Mouse (Mus musculus) urinary bladder, postnatal 4 days (tissue): ENCODE measurements around the gene Pim3.

Experiments used
- DNase-seq, 2 experiments: peaks; one replicate each; pipeline ENCODE4 v3.0.0; 2021 to 2022; ENCODE audit warnings: low spot score in 2 of 2

The Pim3 gene

DNA sequence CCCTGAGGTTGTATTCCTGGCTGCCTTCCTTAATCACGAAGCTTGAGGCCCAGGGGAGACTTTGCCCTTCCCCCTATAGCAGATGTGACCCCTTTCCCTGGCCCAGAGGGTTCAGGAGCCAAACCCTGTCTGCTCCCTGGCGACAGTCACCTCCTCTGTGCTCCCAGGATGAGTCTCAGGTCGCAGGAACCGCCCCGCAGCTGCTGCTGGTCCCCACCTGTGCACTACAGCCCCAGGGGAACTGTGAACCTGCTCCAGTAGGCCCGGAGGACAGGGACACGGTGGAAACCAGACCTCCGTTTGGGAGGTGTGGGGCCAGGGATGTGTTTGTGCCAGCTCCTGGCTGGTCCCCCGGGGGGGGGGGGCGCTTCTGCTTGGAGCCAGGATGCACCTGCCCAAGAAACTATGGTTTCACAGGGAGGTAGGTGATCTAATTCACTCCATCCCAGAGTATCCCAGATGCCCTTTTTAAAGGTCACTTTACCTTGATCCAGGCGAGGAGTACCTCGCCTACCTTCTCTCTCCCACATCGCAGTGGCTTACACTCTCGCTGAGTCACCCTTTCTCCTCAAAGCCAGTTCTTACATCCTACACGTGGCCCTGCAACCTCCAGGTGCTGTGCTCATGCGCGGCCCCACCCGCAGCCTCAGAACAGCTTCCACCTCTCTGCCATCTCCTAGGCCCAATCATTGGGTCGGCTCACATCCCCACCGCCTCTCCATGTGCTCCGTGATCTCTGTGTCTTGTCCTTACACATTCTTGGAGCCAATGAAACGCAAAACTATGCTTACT is 19.5 kb downstream of the Pim3 start:
- DNase-seq, result no peak

DNA sequence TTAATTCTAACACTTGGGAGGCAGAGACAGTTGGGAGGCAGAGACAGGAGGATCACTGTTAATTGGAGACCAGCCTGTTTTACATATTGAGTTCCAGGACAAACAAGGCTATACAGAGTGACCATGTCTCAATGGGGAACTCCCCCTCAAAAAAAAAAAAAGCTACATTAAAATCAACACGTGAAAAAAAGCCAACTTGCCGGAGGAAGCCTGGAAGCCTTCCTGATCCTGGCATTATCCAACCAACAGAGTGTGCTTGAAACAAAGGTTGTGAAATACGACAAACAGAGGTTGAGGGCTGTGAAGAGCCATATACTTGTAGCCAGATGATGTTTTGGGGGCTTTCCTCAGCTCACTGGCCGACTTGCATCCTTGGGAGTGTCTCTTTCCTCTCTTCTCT is 20.9 kb downstream of the Pim3 start:
- DNase-seq, result no peak

DNA sequence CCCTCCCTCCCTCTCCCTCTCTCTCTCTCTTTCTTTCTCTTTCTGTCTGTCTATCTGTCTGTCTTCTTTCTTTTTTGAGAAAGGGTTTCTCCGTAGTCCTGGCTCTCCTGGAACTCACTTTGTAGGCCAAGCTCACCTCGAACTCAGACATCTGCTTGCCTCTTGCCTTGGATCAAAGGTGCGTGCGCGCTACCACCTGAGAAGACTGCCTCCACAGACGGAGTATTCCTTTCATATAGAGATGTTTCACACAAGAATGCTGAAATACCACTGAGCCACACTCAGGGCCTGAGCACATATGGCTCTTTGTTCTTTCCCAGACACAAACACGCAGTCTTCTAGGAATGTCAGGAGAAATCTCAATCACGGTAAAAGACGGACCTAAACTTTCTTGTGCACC is 21.4 kb downstream of the Pim3 start:
- no peak for DNase-seq

DNA sequence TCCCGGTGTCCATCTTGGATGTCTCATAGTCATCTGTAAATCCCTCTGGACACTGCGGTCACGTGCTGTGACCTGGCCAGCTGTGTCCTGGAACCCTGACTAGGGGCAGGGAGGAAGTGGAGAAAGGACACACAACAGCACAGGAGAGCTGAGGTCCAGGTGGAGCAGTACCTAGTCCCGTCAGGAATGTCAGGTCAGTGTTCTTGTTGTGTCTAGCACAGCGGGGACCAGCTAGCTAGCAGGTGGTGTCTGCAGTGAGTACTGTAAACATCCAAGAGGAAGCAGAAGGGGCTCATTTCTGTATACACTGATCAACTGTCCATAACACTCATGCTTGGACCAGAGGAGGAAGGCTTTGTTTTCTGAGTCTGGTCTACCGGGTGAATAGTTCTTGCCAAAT is 23.4 kb downstream of the Pim3 start:
- DNase-seq, result no peak

DNA sequence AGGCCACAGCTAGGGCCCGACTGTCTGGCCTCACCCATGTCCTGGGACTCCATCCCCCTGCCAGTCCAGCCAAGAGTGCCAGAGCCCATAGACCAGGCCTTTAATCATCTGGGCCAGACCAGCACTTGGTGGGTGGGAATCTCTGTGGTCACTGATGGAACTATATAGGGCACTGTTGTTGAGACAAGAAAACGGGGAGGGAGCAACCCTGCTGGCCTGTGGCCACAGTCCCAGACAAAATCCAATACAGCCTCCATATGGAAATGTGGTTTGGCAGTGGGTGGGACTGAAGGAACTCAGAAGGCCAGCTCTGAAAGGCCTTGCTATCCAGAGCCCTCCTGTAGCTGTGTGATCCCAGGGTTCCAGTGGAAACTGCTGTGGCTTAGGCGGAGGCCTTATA is 27.0 kb downstream of the Pim3 start:
- no peak for DNase-seq

DNA sequence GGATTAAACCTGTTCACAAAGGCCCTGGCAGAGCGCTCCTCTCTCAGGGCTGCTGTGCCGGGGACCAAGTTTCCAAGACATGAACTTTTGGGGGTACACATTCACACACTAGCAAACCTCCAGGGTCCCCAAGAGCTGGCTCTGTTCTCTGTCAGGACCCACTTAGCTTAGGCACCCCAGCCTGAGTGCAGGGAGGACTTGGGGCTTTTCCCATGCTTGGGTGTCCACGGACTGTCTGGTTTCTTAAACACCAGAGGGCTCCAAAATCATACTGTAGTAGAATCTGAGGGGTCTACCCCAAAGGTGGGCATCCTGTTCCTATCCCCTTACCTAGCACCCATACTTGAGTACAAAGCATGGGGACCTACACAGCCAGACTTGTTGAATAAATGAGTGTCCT is 28.0 kb downstream of the Pim3 start:
- no peak for DNase-seq

DNA sequence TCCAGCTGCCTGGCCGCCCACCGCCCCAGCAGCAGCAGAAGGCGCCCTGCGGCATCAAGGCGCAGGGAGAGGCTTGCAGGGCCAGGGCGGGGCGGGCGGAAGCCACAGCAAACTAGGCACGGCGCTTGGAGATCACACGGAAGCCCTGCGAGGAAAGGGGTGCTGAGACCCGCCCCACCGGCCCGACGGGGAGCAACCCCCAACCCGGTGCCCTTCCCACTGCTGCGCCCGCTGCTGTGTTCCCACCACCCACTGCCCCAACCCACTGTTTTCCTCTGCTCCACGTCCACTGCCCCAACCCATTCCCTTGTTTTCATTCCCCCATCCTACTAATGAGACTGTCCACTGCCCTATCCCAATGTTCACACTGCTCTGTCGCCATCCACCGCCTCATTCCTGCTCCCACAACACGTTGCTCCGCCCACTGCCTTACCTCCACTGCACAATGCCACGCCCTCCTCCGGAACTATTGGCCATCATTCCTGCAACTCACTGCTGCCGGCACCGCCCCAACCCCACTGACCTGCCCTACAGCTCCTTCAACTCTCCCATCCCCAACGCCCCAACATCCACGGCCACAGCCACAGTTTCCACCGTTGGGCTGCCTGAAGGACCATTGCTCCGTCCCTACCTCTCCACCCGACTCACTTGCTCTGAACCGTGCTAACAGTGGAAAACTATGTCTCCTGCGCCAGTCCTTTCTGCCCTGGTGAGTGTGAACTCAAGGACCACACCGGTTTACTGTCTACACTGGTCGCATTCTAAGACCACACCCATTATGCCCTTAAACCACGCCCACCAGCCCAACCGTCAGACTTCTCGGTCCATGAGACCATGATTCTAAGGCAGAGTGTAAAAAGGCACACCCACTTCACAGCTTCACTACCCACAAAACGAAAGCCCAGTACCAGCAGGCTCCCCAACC is 29.0 kb downstream of the Pim3 start:
- DNase-seq, result peak; percentile 67 to 79

DNA sequence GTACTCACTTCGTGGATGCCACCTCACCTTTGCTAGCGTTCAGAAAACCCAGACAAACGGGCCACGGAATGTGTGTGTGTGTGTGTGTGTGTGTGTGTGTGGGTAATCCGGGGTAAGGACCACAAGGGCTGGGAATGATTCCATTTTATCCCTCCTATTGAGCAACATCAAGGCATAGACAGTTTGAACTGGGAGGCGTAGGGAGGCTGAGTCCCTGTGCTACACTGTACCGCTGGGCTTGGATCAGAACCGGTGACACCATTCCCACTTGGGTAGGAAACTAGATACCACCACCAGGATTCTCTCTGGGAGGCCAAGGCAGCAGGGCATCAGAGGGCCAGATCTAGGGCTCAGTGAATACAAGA is 29.7 kb downstream of the Pim3 start:
- no peak for DNase-seq

DNA sequence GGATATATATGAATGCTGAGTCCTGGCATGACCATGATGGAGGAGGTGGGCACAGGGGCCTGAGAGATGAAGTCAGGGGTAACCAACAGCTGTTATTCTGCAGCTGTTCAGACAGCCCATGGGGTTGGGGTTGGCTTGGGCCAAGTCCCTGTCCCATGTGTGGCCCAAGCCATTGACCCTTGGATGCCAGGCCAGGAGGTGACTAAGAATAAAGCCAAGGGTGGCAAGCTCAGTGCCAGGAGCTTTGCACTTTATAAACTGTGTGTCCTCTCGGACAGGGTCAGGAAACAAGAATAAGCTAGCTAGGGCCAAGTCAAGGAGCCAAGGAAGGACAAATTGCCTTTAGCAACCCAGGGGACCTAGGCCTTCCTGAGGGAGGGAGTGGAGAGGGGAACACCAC is 30.3 kb downstream of the Pim3 start:
- DNase-seq, result no peak

DNA sequence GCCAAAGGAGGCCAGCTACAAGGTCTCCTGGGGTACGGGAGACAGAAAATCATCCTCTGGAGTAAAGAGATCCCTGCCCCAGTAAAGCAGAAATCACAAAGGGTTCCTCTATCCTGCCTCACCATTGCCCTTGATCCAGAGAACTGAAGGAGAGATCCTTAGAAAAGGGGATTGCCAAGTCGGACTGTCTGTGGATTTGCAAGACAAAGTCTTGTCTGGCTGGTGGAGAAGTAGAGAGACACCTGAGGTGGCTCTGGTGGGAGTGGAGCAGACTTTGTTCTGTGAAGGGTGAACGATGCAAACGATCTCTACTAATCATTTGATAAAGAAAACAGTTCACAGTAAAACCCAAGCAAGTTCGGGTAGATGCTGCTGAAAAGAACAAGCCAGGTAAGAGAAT is 30.9 kb downstream of the Pim3 start:
- DNase-seq, result no peak

DNA sequence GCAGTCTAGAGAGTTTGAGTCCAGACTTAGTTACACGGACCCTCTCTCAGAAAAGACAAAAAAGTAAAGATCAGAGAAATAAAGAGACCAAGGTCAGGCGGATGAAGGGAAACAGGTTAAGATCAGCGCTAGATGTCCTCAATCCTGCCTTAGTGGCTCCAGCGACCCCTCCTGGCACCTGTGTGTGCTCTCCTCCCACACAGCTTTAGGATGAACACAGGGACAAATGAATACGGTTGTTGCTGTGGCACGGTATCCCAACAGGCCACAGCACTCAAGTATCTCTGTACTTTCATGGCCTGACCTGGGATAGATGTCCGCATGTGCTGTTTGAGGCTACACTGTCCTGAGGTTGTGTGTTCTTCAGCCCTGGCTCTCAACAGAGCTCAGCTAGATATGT is 33.1 kb downstream of the Pim3 start:
- no peak for DNase-seq

DNA sequence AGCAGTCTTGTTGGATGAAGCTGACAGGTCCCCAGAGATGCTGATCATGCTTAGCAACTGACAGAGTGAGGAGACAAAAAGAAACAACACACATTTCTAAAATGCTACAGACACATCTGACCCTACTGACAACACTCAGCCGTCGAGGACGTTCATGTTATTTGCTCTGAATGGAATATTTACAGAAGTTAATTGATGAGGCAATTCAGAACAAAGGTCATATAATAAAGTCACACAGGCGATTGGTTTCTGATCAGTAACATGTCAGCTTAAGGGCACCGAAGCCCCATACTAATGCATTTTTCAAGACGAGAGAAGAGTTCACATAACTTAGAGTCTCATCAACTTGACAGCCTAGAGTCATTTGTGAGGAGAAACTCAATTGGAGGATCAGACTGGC is 33.9 kb downstream of the Pim3 start:
- no peak for DNase-seq

DNA sequence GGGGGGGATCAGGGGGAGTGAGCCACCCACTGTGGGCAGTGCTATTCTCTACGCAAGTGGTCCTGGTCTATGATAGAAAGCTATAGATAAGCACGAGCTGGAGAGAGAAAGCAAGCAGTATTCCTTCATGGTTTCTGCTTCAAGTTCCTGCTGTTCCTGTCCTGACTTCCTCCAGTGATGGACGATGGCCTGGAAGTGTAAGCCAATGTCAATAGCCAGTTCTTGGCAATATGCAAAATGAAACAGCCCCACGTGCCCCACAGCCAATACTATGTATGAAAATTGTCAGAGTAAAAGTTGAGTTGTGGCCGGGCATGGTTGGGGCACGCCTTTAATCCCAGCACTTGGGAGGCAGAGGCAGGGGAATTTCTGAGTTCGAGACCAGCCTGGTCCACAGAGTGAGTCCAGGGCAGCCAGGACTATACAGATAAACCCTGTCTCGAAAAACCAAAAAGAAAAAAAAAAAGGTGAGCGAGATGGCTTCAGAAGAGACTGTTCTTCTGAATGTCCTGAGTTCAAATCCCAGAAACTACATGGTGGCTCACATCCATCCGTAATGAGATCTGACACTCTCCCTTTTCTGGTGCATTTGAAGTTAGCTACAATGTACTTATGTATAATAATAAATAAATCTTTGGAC is 34.5 kb downstream of the Pim3 start:
- no peak for DNase-seq

DNA sequence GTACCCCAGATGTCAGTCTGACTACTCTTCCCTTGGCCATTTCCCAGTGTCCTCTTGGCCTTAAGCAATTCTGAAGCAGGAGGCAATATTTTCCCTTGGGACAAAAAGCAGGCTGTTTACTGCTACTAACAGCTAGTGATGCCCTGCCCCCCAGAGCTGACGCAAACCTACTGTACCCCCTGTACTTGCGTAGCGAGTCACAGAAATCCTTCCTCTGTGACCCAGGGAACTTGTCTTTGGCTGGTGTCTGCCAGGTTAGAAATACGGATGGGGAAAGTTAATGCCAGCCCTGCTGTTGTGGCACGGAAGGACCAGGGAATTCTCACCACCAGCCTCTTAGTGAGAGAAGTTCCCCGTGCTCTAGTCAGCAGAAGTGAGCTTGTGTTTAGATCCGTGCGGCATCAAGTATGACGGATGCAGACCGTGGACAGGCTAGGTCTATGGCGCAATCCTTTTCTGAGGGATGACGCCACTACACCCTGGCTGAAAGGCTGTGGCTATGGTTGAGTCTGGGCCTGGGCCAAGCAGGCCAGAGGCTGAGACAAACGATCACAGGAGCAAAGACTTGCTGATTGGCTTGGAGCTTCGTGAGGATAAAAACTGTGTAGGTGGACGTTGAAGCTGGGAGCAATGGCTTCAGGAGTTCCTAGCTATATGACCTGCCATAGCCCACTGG is 40.4 kb downstream of the Pim3 start:
- DNase-seq, result peak in 1 of 2 experiments; percentile 58

DNA sequence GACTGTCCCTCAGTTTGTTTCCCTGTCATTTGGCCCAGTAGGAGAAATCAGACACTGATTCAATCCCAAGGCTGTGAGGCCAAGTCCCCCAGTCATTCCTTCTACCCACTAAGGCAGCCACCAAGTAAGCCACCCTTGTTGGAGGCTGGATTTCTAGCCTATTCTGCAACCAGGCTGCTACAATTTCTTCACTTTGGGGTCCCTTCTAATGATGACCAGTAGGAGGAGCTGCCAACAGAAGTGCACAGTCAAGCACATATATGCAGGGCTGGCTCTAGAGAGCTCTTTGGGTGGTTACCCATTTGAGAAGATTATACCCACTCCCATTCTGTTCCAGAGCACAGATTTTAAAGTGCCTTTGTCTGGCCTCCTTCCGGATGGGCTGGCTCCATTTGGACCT is 41.1 kb downstream of the Pim3 start:
- DNase-seq, result no peak

DNA sequence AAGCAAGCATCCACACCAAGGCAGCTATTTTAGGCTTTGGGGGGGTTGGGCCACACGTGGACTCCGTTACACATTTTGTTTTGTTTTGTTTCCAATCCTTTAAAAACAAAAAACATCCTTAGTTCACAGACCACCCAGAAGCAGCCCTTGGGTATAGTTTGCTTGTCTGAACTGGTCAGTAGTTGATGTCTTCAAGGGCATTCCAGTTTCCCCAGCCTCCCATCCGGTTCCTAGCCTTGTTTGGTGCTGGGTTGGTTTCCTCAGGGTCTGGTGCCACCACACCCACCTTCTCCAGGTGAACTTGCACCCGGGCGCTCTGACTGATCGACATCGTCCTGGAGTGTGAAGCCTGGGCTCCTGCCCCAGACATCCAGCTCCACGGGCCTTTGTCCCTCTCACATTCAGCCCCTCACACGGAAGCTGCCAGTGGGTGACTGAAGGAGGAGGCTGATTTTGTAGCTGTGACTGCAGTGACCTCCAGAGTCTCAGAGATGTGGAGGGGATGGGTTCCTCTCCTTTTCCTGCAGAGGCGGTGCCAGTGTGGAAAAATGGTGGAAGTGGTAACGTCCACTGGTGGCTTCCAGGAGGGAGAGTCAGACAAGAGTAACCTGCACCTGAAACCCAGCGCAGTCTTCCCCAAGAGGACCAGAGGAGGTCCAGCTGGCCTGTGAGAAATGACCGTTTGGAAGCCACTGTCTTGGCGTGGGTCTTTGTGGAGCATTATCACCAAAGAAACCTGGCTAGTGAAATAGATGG is 42.2 kb downstream of the Pim3 start:
- DNase-seq, result peak in 1 of 2 experiments; percentile 57

DNA sequence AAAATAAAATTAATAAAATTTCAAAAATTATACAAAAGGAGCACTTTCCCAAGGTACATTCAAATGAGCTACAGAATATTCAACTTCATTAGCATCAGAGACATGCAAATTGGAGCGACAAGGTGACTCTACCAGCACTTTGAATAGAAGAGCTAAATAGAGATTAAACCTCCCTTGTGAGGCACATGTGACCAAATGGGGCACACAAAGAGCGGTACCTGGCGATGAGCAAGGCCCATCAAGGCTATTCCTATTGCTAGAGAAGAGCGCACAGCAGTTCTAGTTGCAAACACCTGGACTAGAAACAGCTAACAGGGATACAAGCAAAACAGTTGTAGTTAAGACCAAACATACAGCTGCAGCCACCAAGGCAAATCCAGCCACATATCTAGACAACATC is 44.4 kb downstream of the Pim3 start:
- DNase-seq, result no peak

DNA sequence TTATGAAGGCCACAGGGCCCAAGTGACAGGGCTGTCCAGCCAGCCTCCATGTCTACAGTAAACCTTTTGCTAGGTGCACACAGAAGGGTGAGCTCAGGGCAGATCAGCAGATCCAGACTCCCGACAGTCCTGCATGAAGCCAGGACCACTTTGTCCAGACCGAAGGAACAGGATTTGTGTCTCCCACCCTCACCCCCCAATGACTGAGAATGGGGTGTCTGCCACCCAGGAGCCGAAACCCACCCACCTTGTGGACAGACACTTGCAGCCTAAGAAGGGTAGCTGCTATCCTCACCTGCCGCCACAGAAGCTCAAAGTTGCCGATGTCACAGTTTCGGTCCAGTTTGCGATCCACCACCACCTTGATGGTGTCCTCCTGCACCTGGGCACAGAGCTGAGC is 53.1 kb downstream of the Pim3 start:
- DNase-seq, result peak in 1 of 2 experiments; percentile 54
